Mouse (Mus musculus): ENCODE data around the gene 4930524B15Rik.

DNA sequence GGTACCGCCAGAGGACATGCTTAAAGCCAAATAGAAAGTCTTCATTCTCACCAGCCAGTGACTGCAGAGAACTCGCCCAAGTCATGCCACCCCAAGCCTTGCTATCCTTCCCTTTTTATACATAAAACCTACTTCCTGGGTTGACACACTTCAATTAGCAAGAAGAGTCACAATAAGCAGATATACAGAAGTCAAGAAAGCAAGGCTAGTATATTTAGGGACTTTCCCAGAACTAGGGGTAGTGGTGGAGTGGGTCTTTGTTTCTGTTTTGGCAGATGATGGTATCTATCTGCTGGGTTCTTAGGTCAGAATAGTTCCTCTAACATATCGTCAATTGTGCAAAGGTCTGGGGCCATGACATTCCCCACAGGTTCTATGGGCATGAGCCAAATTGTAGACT is 27.1 kb downstream of the 4930524B15Rik start:
- TF ChIP-seq CTCF (IDR thresholded peaks at IDR 0.05; ENCODE audit: insufficient read depth, low read length) (no peak), POLR2A (IDR thresholded peaks at IDR 0.05; ENCODE audit: borderline replicate concordance, extremely low read depth, low read depth, low read length) (no peak)

Data from lung, adult 2 months (tissue).